Mouse (Mus musculus) megakaryocyte, embryonic 14.5 days (primary cell): ENCODE data around the gene Kank1.

Source experiments
- FLI1 ChIP-seq: IDR thresholded peaks from 2 replicates; pipeline ENCODE4 v1.6.1; 2012; ENCODE audit warnings: low read length, inconsistent platforms, mixed read lengths
- GATA1 ChIP-seq: IDR thresholded peaks from 3 replicates; pipeline ENCODE4 v1.6.1; 2012; ENCODE audit warnings: mixed read lengths, low read length, inconsistent platforms, borderline replicate concordance

- no peak for TF ChIP-seq GATA1
- no peak for TF ChIP-seq FLI1
Observed at GRCm38 (mm10) chr19:25401521-25401920, 164.7 kb downstream of the Kank1 start.
